Mouse (Mus musculus): ENCODE data around the gene Lbr.

Gene Lbr

GRCm38 (mm10) chr1:181842781-181843180, at the start of gene Lbr:
Gene Lbr (minus strand): TSS chr1:181843046.
- no peaks in the 10 kb centered on the region for H3K27me3 ChIP-seq (ENCODE audit: control insufficient read depth, insufficient read depth, low read length, poor library complexity, severe bottlenecking)
- no peaks in the 10 kb centered on the region for H3K36me3 ChIP-seq (ENCODE audit: control insufficient read depth, insufficient read depth, low read length, poor library complexity, severe bottlenecking)
- no peak for DNase-seq (ENCODE audit: low read depth, low spot score)

- Histone ChIP-seq H3K36me3 (ENCODE audit: control insufficient read depth, insufficient read depth, low read length, poor library complexity, severe bottlenecking) (no peaks in the 10 kb centered on the region), H3K27me3 (ENCODE audit: control insufficient read depth, insufficient read depth, low read length, poor library complexity, severe bottlenecking) (no peaks in the 10 kb centered on the region)
- DNase-seq (ENCODE audit: low read depth, low spot score), result no peak
These were observed 46.8 kb upstream of the Lbr start for GRCm38 (mm10) chr1:181889670-181890069.

DNA sequence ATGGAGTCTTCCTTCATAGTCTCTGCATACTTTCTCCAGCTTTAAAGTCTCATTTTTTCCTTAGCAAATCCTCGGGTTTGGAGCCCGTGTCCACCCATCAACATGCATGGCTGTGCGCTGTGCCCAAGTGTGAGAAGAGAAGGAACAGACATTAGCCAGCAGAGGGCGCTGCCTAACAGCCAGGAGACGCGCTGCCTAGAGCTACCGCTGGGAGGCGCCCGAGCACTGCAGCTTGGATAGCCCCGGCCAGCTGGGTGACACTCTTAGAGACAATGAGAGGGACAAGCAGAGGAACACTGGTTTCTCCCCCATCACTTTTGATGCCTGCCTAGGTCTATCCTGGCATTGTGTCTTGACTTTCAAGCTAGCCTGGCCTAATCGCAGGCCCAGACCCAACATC, 46.0 kb upstream of the Lbr start:
- Histone ChIP-seq H3K36me3 (ENCODE audit: control insufficient read depth, insufficient read depth, low read length, poor library complexity, severe bottlenecking) (no peaks in the 10 kb centered on the region), H3K27me3 (ENCODE audit: control insufficient read depth, insufficient read depth, low read length, poor library complexity, severe bottlenecking) (no peaks in the 10 kb centered on the region)
- DNase-seq (ENCODE audit: low read depth, low spot score), result peak; percentile 90

DNA sequence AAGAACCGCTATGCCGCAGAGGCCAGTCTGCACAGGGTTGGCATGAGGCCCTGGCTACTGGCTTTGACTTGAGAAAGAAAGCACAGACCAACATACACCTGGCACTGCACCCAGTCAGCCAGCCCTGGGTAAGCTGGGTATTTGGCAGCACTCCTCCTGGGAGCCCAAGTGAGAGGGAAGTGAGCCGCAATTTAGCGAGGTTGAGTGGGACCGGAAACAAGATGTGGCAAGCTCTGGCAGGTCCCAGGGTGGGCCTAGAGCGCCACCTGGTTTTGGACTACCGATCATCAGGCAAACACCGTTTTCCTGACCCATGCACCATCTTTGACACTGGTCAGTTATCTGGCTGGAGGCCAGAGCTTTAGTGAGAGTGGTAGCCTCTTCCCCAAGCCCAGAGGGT, 38.7 kb upstream of the Lbr start:
- Histone ChIP-seq H3K27me3 (ENCODE audit: control insufficient read depth, insufficient read depth, low read length, poor library complexity, severe bottlenecking) (no peaks in the 10 kb centered on the region), H3K36me3 (ENCODE audit: control insufficient read depth, insufficient read depth, low read length, poor library complexity, severe bottlenecking) (no peaks in the 10 kb centered on the region)
- DNase-seq (ENCODE audit: low read depth, low spot score), result peak; percentile 89

GRCm38 (mm10) chr1:181880752-181881325, 38.0 kb upstream of the Lbr start:
- no peaks in the 10 kb centered on the region for H3K36me3 ChIP-seq (ENCODE audit: control insufficient read depth, insufficient read depth, low read length, poor library complexity, severe bottlenecking)
- no peaks in the 10 kb centered on the region for H3K27me3 ChIP-seq (ENCODE audit: control insufficient read depth, insufficient read depth, low read length, poor library complexity, severe bottlenecking)
- DNase-seq (ENCODE audit: low read depth, low spot score), result peak; percentile 53

DNA sequence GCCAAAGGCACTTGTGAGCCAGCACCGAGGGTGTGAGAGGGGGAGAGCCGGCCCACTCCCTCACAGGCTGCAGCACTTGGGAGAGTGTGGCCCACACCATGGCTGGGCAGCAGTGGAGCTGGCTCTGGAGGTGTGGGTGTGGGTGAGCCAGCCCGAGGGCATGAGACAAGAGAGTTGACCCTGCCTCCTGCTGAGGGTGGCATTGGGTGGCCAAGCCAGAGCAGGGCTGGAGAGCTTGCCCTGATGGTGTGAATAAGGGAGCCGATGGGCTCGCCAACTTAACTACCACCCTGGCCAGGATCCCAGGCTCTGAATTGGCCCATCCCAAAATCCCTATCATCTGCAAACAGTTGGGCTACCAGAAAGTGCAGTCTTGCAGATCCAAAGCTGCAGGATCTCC, 35.6 kb upstream of the Lbr start:
- no peaks in the 10 kb centered on the region for H3K36me3 ChIP-seq (ENCODE audit: control insufficient read depth, insufficient read depth, low read length, poor library complexity, severe bottlenecking)
- DNase-seq (ENCODE audit: low read depth, low spot score), result no peak
- no peaks in the 10 kb centered on the region for H3K27me3 ChIP-seq (ENCODE audit: control insufficient read depth, insufficient read depth, low read length, poor library complexity, severe bottlenecking)

DNA sequence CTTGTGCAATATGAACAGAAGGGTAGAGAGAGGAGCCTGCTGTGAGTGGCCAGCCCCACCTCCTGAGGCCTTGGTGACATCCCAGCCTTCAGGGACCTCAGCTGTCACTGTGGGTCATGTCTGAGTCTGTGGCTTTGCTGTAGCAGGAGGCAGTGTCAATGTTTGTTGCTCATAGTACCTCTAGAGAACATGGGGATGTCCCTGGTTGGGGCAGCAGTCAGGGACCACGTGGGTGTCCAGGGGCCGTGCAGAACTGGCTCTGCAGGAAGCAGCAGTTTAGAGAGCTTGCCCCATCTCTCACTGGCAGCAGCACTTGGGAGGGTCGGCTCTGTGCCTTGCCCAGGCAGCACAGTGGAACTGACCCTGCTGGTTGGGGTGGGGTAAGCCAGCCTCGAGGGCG, 34.2 kb upstream of the Lbr start:
- no peaks in the 10 kb centered on the region for H3K27me3 ChIP-seq (ENCODE audit: control insufficient read depth, insufficient read depth, low read length, poor library complexity, severe bottlenecking)
- DNase-seq (ENCODE audit: low read depth, low spot score), result peak; percentile 46
- H3K36me3 ChIP-seq (ENCODE audit: control insufficient read depth, insufficient read depth, low read length, poor library complexity, severe bottlenecking), result no peaks in the 10 kb centered on the region

DNA sequence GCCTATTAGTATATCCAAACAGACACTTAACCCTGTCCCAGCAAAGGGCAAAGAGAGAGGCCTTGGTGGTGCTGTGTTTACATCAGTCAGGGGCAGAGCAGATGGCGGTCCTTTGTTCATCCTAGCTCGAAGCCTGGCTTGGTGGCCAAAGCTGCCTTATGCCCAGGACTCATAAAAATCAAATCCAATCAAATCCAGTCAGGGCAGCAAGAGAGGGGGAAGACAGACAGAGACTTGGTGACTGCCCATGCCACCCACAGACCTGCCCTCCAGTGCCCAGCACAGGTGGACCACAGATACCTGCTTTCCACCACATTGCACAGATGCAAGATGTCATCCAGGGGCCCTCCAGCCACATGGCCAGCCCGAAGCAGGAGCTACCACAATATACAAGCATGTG, 33.8 kb upstream of the Lbr start:
- DNase-seq (ENCODE audit: low read depth, low spot score), result no peak
- H3K36me3 ChIP-seq (ENCODE audit: control insufficient read depth, insufficient read depth, low read length, poor library complexity, severe bottlenecking), result no peaks in the 10 kb centered on the region
- H3K27me3 ChIP-seq (ENCODE audit: control insufficient read depth, insufficient read depth, low read length, poor library complexity, severe bottlenecking), result no peaks in the 10 kb centered on the region

- DNase-seq (ENCODE audit: low read depth, low spot score), result no peak
- Histone ChIP-seq H3K27me3 (ENCODE audit: control insufficient read depth, insufficient read depth, low read length, poor library complexity, severe bottlenecking) (no peaks in the 10 kb centered on the region), H3K36me3 (ENCODE audit: control insufficient read depth, insufficient read depth, low read length, poor library complexity, severe bottlenecking) (no peaks in the 10 kb centered on the region)
These were observed 30.5 kb upstream of the Lbr start for GRCm38 (mm10) chr1:181873086-181873920.

DNA sequence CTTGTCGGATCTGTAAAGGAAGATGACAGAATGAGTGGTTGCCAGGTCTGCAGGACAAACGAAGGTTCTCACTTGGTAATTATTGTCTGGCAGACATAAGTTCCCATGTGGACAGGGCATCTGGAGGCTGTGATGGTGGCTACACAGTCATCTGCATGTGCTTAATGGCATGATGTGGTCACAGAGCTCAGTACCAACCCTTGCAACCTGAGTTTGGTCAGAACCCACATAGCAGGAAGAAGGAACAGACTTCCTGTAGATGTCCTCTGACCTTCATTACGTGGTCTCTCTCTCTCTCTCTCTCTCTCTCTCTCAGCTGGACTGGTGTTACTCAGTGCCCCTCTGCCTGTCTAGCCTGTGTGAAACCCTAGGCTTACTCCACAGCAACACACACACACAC, 29.8 kb upstream of the Lbr start:
- Histone ChIP-seq H3K27me3 (ENCODE audit: control insufficient read depth, insufficient read depth, low read length, poor library complexity, severe bottlenecking) (no peaks in the 10 kb centered on the region), H3K36me3 (ENCODE audit: control insufficient read depth, insufficient read depth, low read length, poor library complexity, severe bottlenecking) (no peaks in the 10 kb centered on the region)
- no peak for DNase-seq (ENCODE audit: low read depth, low spot score)

GRCm38 (mm10) chr1:181866429-181867280, 23.8 kb upstream of the Lbr start:
- Histone ChIP-seq H3K36me3 (ENCODE audit: control insufficient read depth, insufficient read depth, low read length, poor library complexity, severe bottlenecking) (no peaks in the 10 kb centered on the region), H3K27me3 (ENCODE audit: control insufficient read depth, insufficient read depth, low read length, poor library complexity, severe bottlenecking) (no peaks in the 10 kb centered on the region)
- no peak for DNase-seq (ENCODE audit: low read depth, low spot score)

DNA sequence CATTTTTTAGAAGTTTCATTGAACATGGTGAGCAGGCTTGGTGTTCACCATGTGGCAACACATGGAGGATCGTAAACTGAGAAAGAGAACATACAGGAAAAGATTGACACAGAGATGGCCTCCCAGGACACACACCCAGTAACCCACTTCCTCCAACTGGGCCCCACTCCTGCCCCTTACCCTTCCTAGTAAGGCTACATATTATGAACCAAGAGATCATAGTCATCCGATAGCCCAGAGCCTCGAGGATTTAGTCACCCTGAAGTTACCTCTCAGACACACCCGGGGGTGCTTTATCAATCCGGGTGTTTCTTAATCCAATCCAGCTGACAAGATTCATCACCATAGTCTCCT, 23.0 kb upstream of the Lbr start:
- DNase-seq (ENCODE audit: low read depth, low spot score), result no peak
- Histone ChIP-seq H3K36me3 (ENCODE audit: control insufficient read depth, insufficient read depth, low read length, poor library complexity, severe bottlenecking) (no peaks in the 10 kb centered on the region), H3K27me3 (ENCODE audit: control insufficient read depth, insufficient read depth, low read length, poor library complexity, severe bottlenecking) (no peaks in the 10 kb centered on the region)

DNA sequence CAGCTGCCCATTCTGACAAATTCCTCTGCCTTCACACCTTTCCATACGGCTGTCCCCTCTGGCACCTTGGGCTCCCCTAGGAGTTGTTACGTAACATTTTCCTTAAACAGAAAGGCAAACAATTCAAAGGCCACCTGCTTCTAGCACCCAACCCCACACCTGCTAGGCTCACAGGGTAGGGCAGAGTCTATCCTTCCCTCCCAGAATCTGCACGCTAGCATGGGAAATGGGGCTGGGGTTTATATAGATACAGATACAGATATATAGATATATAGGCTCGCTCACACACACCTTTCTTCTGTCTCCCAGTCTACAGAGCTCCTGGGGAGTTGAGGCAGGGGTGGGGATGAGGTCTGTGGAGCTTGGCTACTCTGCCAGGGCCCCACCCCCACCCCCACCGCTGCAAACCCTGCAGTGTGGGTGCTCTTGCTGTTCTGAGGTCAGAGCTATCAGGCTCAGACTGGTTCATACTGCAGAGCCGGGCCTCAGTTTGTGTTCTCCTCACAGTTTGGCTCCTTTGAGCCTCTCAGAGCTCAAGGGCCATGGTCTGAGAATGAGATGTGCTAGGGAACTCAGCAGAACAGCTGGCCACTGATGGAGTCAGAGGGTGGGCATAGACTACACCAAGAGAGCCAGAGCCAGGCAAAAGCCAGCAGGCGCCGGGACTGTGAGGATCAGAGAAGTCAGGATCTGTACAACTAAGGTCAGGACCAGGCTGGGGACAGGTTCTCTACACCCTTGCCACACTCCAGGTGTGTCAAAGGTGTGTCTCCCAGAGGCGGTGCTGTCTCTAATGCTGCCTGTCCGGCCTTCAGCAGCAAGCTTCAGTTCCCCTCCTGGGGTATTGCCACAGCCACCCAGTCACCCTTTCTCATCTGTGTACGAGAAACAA, 22.4 kb upstream of the Lbr start:
- H3K36me3 ChIP-seq (ENCODE audit: control insufficient read depth, insufficient read depth, low read length, poor library complexity, severe bottlenecking), result no peaks in the 10 kb centered on the region
- DNase-seq (ENCODE audit: low read depth, low spot score), result no peak

GRCm38 (mm10) chr1:181863431-181863830, 20.6 kb upstream of the Lbr start:
- Histone ChIP-seq H3K27me3 (ENCODE audit: control insufficient read depth, insufficient read depth, low read length, poor library complexity, severe bottlenecking) (no peaks in the 10 kb centered on the region), H3K36me3 (ENCODE audit: control insufficient read depth, insufficient read depth, low read length, poor library complexity, severe bottlenecking) (no peaks in the 10 kb centered on the region)
- no peak for DNase-seq (ENCODE audit: low read depth, low spot score)

More for the DNA sequence above, 22.4 kb upstream of the Lbr start:
- no peaks in the 10 kb centered on the region for H3K27me3 ChIP-seq (ENCODE audit: control insufficient read depth, insufficient read depth, low read length, poor library complexity, severe bottlenecking)
